Comparison of ENCODE assay signal across 9 mouse cellular contexts in the genomic region with DNA sequence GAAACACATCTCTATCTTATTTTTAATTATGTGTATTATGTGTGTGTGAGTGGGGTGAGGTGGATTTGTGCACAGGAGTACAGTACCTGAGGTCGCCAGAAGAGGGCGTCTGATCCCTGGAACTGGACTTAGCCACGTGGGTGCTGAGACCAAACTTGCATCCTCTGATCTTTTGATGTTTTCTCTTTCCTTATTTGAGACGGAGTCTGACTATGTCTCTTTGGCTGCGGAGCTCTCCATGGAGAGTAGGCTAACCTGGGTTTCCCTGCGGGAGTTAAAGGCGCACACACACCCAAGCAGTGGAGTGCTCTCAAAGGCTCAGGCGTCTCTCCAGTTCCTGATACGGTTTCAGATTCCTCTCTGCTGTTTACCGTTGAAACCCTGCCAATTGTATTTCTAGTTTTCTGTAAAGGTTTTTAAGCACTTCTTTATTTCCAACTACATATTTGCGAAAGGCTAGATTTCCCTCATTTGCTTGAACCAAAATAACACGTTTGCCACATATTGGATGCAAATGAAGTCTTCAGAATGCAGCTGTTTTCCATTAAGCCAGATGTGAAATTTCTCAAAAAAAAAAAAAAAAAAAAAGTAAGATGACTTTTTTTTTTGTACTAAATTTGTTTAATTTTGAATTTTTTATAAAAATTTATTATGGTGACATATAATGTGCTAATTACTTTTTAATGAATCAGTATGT. TPM values are rescaled to one million over a fixed set of nuclear protein-coding genes. Genes with fewer than 3 reads are reported as not detected.
DNase-seq lines count a peak whose midpoint lies in the region; ATAC-seq and TF ChIP-seq lines count a peak whose summit lies in the region.
"Had no signal": no experiment of that assay in that cellular context is flagged by ENCODE, and none has a peak within 500 bp of the region (broad histone marks: within the 10 kb centered on the region; RNA-seq: fewer than 3 reads in every experiment).

No protein-coding gene starts in this region.

- peak; percentile 79 for ATAC-seq in forebrain, embryonic 15.5 days (replicated peaks)
- peak; percentile 72 for ATAC-seq in neural tube, embryonic 15.5 days (ENCODE audit: low FRiP score)

- peak; percentile 95 for TF ChIP-seq CTCF in lung, adult 2 months (IDR thresholded peaks at IDR 0.05; ENCODE audit: insufficient read depth, low read length)

- H3K4me3 ChIP-seq in forebrain, embryonic 15.5 days, result peak overlapping the region; percentile 12; the same call in 1 of the 2 replicates
- no peak overlapping the region for H3K4me3 ChIP-seq in lung, adult 2 months (replicated peaks; ENCODE audit: extremely low read depth, low read depth, low read length)
- peak overlapping the region; percentile 26; the same call in 1 of the 2 replicates for H3K4me3 ChIP-seq in neural tube, embryonic 15.5 days (replicated peaks)
- H3K4me3 ChIP-seq: erythroblast, embryonic 14.5 days had no signal

- 14% methylated on average over 12 of the region's 12 CpGs for WGBS in forebrain, embryonic 15.5 days
- 8% methylated on average over 12 of the region's 12 CpGs for WGBS in lung, adult 2 months
- 22% methylated on average over 12 of the region's 12 CpGs for WGBS in neural tube, embryonic 15.5 days

- H3K4me1 ChIP-seq in forebrain, embryonic 15.5 days, result 0 out of 2 replicates have a peak, but pooled peaks cover 3% of the 10 kb centered on the region
- H3K4me1 ChIP-seq in lung, adult 2 months (ENCODE audit: control insufficient read depth, insufficient read depth, low read length), result no peaks in the 10 kb centered on the region
- no peaks in the 10 kb centered on the region for H3K4me1 ChIP-seq in neural tube, embryonic 15.5 days

- TF ChIP-seq POLR2A in lung, adult 2 months (IDR thresholded peaks at IDR 0.05; ENCODE audit: borderline replicate concordance, extremely low read depth, low read depth, low read length), result no peak

- no peak overlapping the region for H3K9ac ChIP-seq in forebrain, embryonic 15.5 days (replicated peaks)
- H3K9ac ChIP-seq in neural tube, embryonic 15.5 days (replicated peaks), result no peak overlapping the region

- H3K36me3 ChIP-seq in forebrain, embryonic 15.5 days, result no peaks in the 10 kb centered on the region
- H3K36me3 ChIP-seq in neural tube, embryonic 15.5 days, result no peaks in the 10 kb centered on the region

- H3K27ac ChIP-seq in forebrain, embryonic 15.5 days (replicated peaks), result no peak overlapping the region
- H3K27ac ChIP-seq in neural tube, embryonic 15.5 days (replicated peaks), result no peak overlapping the region

- H3K4me2 ChIP-seq in forebrain, embryonic 15.5 days (replicated peaks), result peak overlapping the region; percentile 33
- peak overlapping the region; percentile 55 for H3K4me2 ChIP-seq in neural tube, embryonic 15.5 days

- DNase-seq in CD8-positive naive resting alpha-beta T cell, adult 2 months (ENCODE audit: low read depth in 2 of 2, low spot score in 2 of 2), result peak; percentile 64 to 75
- peak; percentile 32 for DNase-seq in c-Kit-positive CD71-positive TER-119-positive erythroid progenitor cells, embryonic 14.5 days (ENCODE audit: low spot score)
- peak; percentile 48 for DNase-seq in heart, postnatal 25 days (ENCODE audit: low spot score)
- DNase-seq in layer of hippocampus, adult 18-20 months (ENCODE audit: low spot score in 2 of 2), result peak; percentile 51 to 88
- DNase-seq in lung, adult 2 months, result peak; percentile 73
- DNase-seq in testis, postnatal 14 days (ENCODE audit: low spot score), result peak; percentile 64

- intact Hi-C loops in heart, postnatal 25 days (cut with DNase I), result loop anchor here (5.0 kb wide), 1 partner anchor 244 kb away; no protein-coding TSS in a partner anchor

- no peaks in the 10 kb centered on the region for H3K27me3 ChIP-seq in forebrain, embryonic 15.5 days
- H3K27me3 ChIP-seq in neural tube, embryonic 15.5 days (replicated peaks), result no peaks in the 10 kb centered on the region

- H3K9me3 ChIP-seq in forebrain, embryonic 15.5 days, result no peaks in the 10 kb centered on the region
- no peaks in the 10 kb centered on the region for H3K9me3 ChIP-seq in neural tube, embryonic 15.5 days (replicated peaks)

RNA-seq across cellular contexts. Expression of a gene that starts 21.1 kb away (rescaled TPM):
- polyA plus RNA-seq in forebrain, embryonic 15.5 days (2015; fragmentation: Nextera tagmentation; extraction: Ambion mirVana), result 45.6 and 46.5 TPM in 2 replicates
- total RNA-seq in heart, postnatal 25 days (2021), result 10 to 100 TPM; 18.8 to 19.9 TPM
- 10 to 100 TPM; 22.2 to 23.2 TPM for total RNA-seq in layer of hippocampus, adult 18-20 months (2021)
- 6.7 and 9.9 TPM in 2 replicates for polyA plus RNA-seq in lung, adult 2 months (2012; rRNA removed)
- polyA plus RNA-seq in neural tube, embryonic 15.5 days (2015; fragmentation: Nextera tagmentation; extraction: Ambion mirVana), result 32.1 and 34.5 TPM in 2 replicates
